Mouse (Mus musculus) adrenal gland, postnatal 0 days (tissue): ENCODE measurements around the gene Arhgap5. TPM values are rescaled to one million over a fixed set of nuclear protein-coding genes. Genes with fewer than 3 reads are reported as not detected.

Source experiments
- polyA plus RNA-seq: library from polyadenylated mRNA; unstranded; fragments of >200 nt; fragmentation: Nextera tagmentation; extraction: Ambion mirVana; gene quantifications from 2 replicates; pipeline ENCODE4 v1.2.1, GENCODE M21; 2015

Gene Arhgap5
- polyA plus RNA-seq: 28.7 and 31.0 TPM in 2 replicates

GRCm38 (mm10) chr12:52503456-52504320, at the start of gene Arhgap5:
TSS of gene Arhgap5 (plus strand) at chr12:52503972.

Other genes starting within 250 kb of the Arhgap5 start
- 1.6 and 6.0 TPM in 2 replicates for gene Akap6, start 195.4 kb downstream of the Arhgap5 start, polyA plus RNA-seq